Mouse (Mus musculus) bone marrow, adult 2 months (tissue): Measurements from ENCODE around the gene Tmem129.

Experiments
- CTCF ChIP-seq: fragments of 200-500 bp; IDR thresholded peaks from 2 replicates; pipeline ENCODE4 v1.5.1; 2011; ENCODE audit warnings: low read length, control low read depth; ENCODE audit not compliant: control insufficient read depth, insufficient read depth
- POLR2A ChIP-seq: fragments of 200-500 bp; IDR thresholded peaks from 2 replicates; pipeline ENCODE4 v1.6.1; 2011; ENCODE audit warnings: low read depth, mild to moderate bottlenecking, control low read depth, low read length, borderline replicate concordance; ENCODE audit not compliant: control insufficient read depth

DNA sequence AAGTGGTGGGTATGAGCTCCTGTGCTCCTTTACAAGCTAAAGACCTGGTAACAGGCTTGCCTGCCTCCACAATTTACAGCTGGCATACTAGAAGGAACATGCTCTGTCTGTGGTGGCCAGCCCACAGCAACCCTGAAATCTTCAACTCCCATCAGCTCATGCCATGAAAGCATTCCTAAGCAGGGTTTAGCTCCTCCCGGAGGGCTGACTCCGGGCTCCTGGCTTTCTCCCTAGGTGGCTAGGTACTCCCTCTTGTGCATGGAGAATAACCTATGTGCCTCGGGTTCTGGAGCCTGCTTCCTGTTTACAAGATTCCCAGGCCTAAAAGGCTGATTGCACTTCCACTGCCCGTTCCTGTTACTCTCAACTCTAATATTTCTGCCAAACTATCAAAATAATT is 19.4 kb downstream of the Tmem129 start:
- TF ChIP-seq CTCF (no peak), POLR2A (no peak)
